9 mouse cellular contexts compared by ENCODE assay signal in genomic region chr17:27240556-27241457, GRCm38 (mm10). TPM values are rescaled to one million over a fixed set of nuclear protein-coding genes. Genes with fewer than 3 reads are reported as not detected.
A peak's percentile ranks its signal among the peaks of the same experiment; 100 is the strongest.
DNase-seq lines count a peak whose midpoint lies in the region; ATAC-seq and TF ChIP-seq lines count a peak whose summit lies in the region.
"Had no signal": no experiment of that assay in that cellular context is flagged by ENCODE, and none has a peak within 500 bp of the region (broad histone marks: within the 10 kb centered on the region; RNA-seq: fewer than 3 reads in every experiment).

No protein-coding gene starts in this region.

- H3K36me3 ChIP-seq in E14TG2a.4 (ENCODE audit: insufficient read depth, low read length): no peaks in the 10 kb centered on the region
- H3K36me3 ChIP-seq in embryonic facial prominence, embryonic 12.5 days: no peaks in the 10 kb centered on the region
- H3K36me3 ChIP-seq in heart, embryonic 13.5 days: no peaks in the 10 kb centered on the region
- H3K36me3 ChIP-seq in lung, embryonic 14.5 days (ENCODE audit: insufficient read depth): no peaks in the 10 kb centered on the region

- H3K4me1 ChIP-seq in E14TG2a.4 (replicated peaks; ENCODE audit: low read depth, low read length): peaks cover 3% of the 10 kb centered on the region; the same call in 1 of the 2 replicates
- H3K4me1 ChIP-seq in embryonic facial prominence, embryonic 12.5 days: peaks cover 18% of the 10 kb centered on the region
- peaks cover 47% of the 10 kb centered on the region for H3K4me1 ChIP-seq in heart, embryonic 13.5 days
- peaks cover 18% of the 10 kb centered on the region for H3K4me1 ChIP-seq in lung, embryonic 14.5 days (ENCODE audit: insufficient read depth)

- peaks cover 8% of the 10 kb centered on the region for H3K27me3 ChIP-seq in E14TG2a.4 (ENCODE audit: insufficient read depth, low read length)
- no peaks in the 10 kb centered on the region for H3K27me3 ChIP-seq in embryonic facial prominence, embryonic 12.5 days
- H3K27me3 ChIP-seq in heart, embryonic 13.5 days (replicated peaks): peaks cover 28% of the 10 kb centered on the region
- no peaks in the 10 kb centered on the region for H3K27me3 ChIP-seq in lung, embryonic 14.5 days (ENCODE audit: insufficient read depth, low read length)

- no peak overlapping the region for H3K9ac ChIP-seq in embryonic facial prominence, embryonic 12.5 days
- H3K9ac ChIP-seq in heart, embryonic 13.5 days: no peak overlapping the region
- H3K9ac ChIP-seq in lung, embryonic 14.5 days: no peak overlapping the region

- H3K9me3 ChIP-seq in E14TG2a.4 (ENCODE audit: low read length): peaks cover 92% of the 10 kb centered on the region
- H3K9me3 ChIP-seq in embryonic facial prominence, embryonic 12.5 days: no peaks in the 10 kb centered on the region
- no peaks in the 10 kb centered on the region for H3K9me3 ChIP-seq in heart, embryonic 13.5 days
- H3K9me3 ChIP-seq in lung, embryonic 14.5 days (ENCODE audit: low read depth, low read length): no peaks in the 10 kb centered on the region

- 0 out of 2 replicates have a peak overlapping the region, but pooled peaks have one; percentile 24 for H3K4me3 ChIP-seq in E14TG2a.4 (replicated peaks; ENCODE audit: low read length)
- no peak overlapping the region for H3K4me3 ChIP-seq in embryonic facial prominence, embryonic 12.5 days
- no peak overlapping the region for H3K4me3 ChIP-seq in heart, embryonic 13.5 days
- H3K4me3 ChIP-seq in lung, embryonic 14.5 days (ENCODE audit: low read depth, low read length): no peak overlapping the region
- H3K4me3 ChIP-seq: left cerebral cortex, adult 2 months had no signal

- peak; percentile 83 for DNase-seq in WW6 (ENCODE audit: low read depth, low spot score)
- DNase-seq in lung, embryonic 14.5 days: peak; percentile 84
- DNase-seq in right cerebral cortex, postnatal 14 days: peak; percentile 78
- DNase-seq in thymus, postnatal 25 days: no peak
- DNase-seq in T-cell, adult 2 months (ENCODE audit: low spot score): no peak

- no peak for TF ChIP-seq CTCF in E14TG2a.4 (conservative IDR thresholded peaks at IDR 0.05; ENCODE audit: low read length)
- no peak for TF ChIP-seq CTCF in lung, embryonic 14.5 days (IDR thresholded peaks at IDR 0.05; ENCODE audit: low read depth)

- ATAC-seq in embryonic facial prominence, embryonic 12.5 days (ENCODE audit: insufficient number of reproducible peaks, insufficient read depth, low FRiP score, low TSS enrichment): peak; percentile 35; the same call in 1 of the 2 replicates
- ATAC-seq in heart, embryonic 13.5 days (ENCODE audit: extremely low read depth, insufficient number of reproducible peaks, low FRiP score, low TSS enrichment): no peak
- peak; percentile 78 for ATAC-seq in lung, embryonic 14.5 days (ENCODE audit: insufficient read depth)

- no peak overlapping the region for H3K27ac ChIP-seq in embryonic facial prominence, embryonic 12.5 days
- H3K27ac ChIP-seq in heart, embryonic 13.5 days (replicated peaks): peak overlapping the region; percentile 65; the same call in 1 of the 2 replicates
- peak overlapping the region; percentile 50; the same call in 1 of the 2 replicates for H3K27ac ChIP-seq in lung, embryonic 14.5 days (ENCODE audit: low read depth)
- H3K27ac ChIP-seq: left cerebral cortex, adult 2 months had no signal

- 35% methylated on average over 15 of the region's 15 CpGs for WGBS in embryonic facial prominence, embryonic 12.5 days
- 27% methylated on average over 15 of the region's 15 CpGs for WGBS in heart, embryonic 13.5 days
- 25% methylated on average over 15 of the region's 15 CpGs for WGBS in lung, embryonic 14.5 days

- no peak overlapping the region for H3K4me2 ChIP-seq in embryonic facial prominence, embryonic 12.5 days (replicated peaks)
- H3K4me2 ChIP-seq in heart, embryonic 13.5 days: peak overlapping the region; percentile 17; the same call in 1 of the 2 replicates
- H3K4me2 ChIP-seq in lung, embryonic 14.5 days: 0 out of 2 replicates have a peak overlapping the region, but pooled peaks have one; percentile 4

RNA-seq across cellular contexts. Expression of gene Lemd2, which starts 36.5 kb away (rescaled TPM):
- 30.9 and 35.4 TPM in 2 replicates for polyA plus RNA-seq in embryonic facial prominence, embryonic 12.5 days (2016; fragmentation: Nextera tagmentation; extraction: Ambion mirVana)
- polyA plus RNA-seq in heart, embryonic 13.5 days (2015; fragmentation: Nextera tagmentation; extraction: Ambion mirVana): 7.6 and 7.7 TPM in 2 replicates
- 18.1 and 20.4 TPM in 2 replicates for polyA plus RNA-seq in lung, embryonic 14.5 days (2014; fragmentation: Nextera tagmentation; extraction: Ambion mirVana)

Comparison
In these comparisons a context has a peak if more than half of its experiments do, and no peak if none do; other contexts are left out.
1. DNase-seq: peak in WW6 (single experiment), lung, embryonic 14.5 days (single experiment) and right cerebral cortex, postnatal 14 days (single experiment); none in thymus, postnatal 25 days (single experiment) and T-cell, adult 2 months (single experiment).